Mouse (Mus musculus) lung, postnatal 0 days (tissue): ENCODE measurements around the gene D5Ertd579e.

Experiments
- CTCF ChIP-seq: IDR thresholded peaks from 2 replicates; pipeline ENCODE4 v1.5.1; 2016; ENCODE audit warnings: antibody characterized with exemption, mild to moderate bottlenecking
- EP300 ChIP-seq: IDR thresholded peaks from 2 replicates; pipeline ENCODE4 v1.6.1; 2016; ENCODE audit warnings: antibody characterized with exemption, mild to moderate bottlenecking, control low read depth

- TF ChIP-seq CTCF (no peak), EP300 (no peak)
Observed at GRCm38 (mm10) chr5:36711863-36712262, 16.0 kb upstream of the D5Ertd579e start.
